ENCODE assay signal across 8 mouse cellular contexts in the genomic region with DNA sequence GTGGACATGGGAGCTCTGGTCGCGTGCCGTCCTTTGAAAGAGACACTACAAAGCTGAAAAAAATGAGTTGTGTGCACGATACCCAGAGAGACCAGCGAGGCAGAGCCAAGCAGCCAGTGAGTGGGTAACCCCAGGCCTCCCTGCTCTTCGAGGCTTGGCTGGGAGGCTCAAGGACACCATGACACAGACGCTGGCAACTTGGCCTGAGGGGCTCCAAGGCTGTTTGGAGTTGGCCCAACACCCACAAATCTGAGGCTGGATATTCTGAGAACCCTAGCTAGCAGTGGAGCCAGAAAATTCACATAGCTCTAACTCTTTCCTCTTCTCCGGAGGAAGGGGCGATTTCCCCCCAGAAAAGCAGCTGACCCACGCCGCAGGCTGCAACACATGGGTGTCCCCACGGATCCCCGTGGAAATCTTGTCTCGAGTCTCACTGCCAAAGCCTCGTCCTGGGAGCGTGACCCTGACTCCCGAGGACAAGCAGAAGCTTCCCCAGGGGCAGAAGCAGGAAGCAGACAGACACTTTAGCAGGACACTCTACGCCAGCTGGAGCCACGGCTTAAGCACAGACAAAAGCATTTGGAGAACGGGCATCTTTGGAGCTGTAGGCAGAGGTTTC. TPM values are rescaled to one million over a fixed set of nuclear protein-coding genes. Genes with fewer than 3 reads are reported as not detected.
DNase-seq lines count a peak whose midpoint lies in the region; ATAC-seq and TF ChIP-seq lines count a peak whose summit lies in the region.

No protein-coding gene starts in this region.

- no peak overlapping the region for H3K9ac ChIP-seq in intestine, postnatal 0 days (ENCODE audit: low read depth, low read length)
- no peak overlapping the region for H3K9ac ChIP-seq in stomach, embryonic 15.5 days

- peak overlapping the region; percentile 53 for H3K4me3 ChIP-seq in gastrocnemius, adult 2 months
- no peak overlapping the region for H3K4me3 ChIP-seq in intestine, postnatal 0 days (ENCODE audit: low read depth, low read length)
- H3K4me3 ChIP-seq in stomach, embryonic 15.5 days (replicated peaks): no peak overlapping the region

- no peak overlapping the region for H3K4me2 ChIP-seq in intestine, postnatal 0 days (replicated peaks; ENCODE audit: low read depth)
- H3K4me2 ChIP-seq in stomach, embryonic 15.5 days: no peak overlapping the region

- intact Hi-C loops in gastrocnemius, adult 2 months (cut with DNase I): loop anchor here (5.0 kb wide), 1 partner anchor 264 kb away; the partner anchor contains the start of genes Mcm3ap and Ybey

- H3K4me1 ChIP-seq in intestine, postnatal 0 days (replicated peaks; ENCODE audit: control insufficient read depth, insufficient read depth, low read length): peaks cover 3% of the 10 kb centered on the region; the same call in 1 of the 2 replicates
- H3K4me1 ChIP-seq in stomach, embryonic 15.5 days: peaks cover 28% of the 10 kb centered on the region

- peak overlapping the region; percentile 84 for H3K27ac ChIP-seq in gastrocnemius, adult 2 months
- H3K27ac ChIP-seq in intestine, postnatal 0 days (ENCODE audit: low read depth, low read length): peak overlapping the region; percentile 70; the same call in 1 of the 2 replicates
- H3K27ac ChIP-seq in stomach, embryonic 15.5 days: peak overlapping the region; percentile 94

- 59% methylated on average over 20 of the region's 20 CpGs for WGBS in intestine, postnatal 0 days
- WGBS in stomach, embryonic 15.5 days: 53% methylated on average over 20 of the region's 20 CpGs

- H3K9me3 ChIP-seq in intestine, postnatal 0 days (ENCODE audit: control insufficient read depth): no peaks in the 10 kb centered on the region
- H3K9me3 ChIP-seq in stomach, embryonic 15.5 days: no peaks in the 10 kb centered on the region

- no peaks in the 10 kb centered on the region for H3K27me3 ChIP-seq in intestine, postnatal 0 days (replicated peaks; ENCODE audit: control insufficient read depth, insufficient read depth, low read length)
- H3K27me3 ChIP-seq in stomach, embryonic 15.5 days (replicated peaks): no peaks in the 10 kb centered on the region

- DNase-seq in ovary, adult 18-20 months (ENCODE audit: low spot score): peak; percentile 75
- no peak for DNase-seq in ovary, postnatal 10 days (ENCODE audit: low spot score)
- peak; percentile 65 for DNase-seq in gastrocnemius, adult 2 months
- no peak for DNase-seq in cerebellum, adult 9-10 months
- DNase-seq in Muller cell, postnatal 12 days (ENCODE audit: inconsistent ontology term): no peak
- no peak for DNase-seq in cerebellum, adult 8-10 months

- ATAC-seq in intestine, postnatal 0 days: no peak
- no peak for ATAC-seq in stomach, embryonic 15.5 days (ENCODE audit: insufficient read depth, low FRiP score, low read depth)

- TF ChIP-seq CTCF in gastrocnemius, adult 2 months (IDR thresholded peaks at IDR 0.05): no peak
- TF ChIP-seq CTCF in intestine, postnatal 0 days (IDR thresholded peaks at IDR 0.05; ENCODE audit: low read depth): no peak

- H3K36me3 ChIP-seq in intestine, postnatal 0 days (ENCODE audit: control insufficient read depth, insufficient read depth): no peaks in the 10 kb centered on the region
- no peaks in the 10 kb centered on the region for H3K36me3 ChIP-seq in stomach, embryonic 15.5 days

RNA-seq across cellular contexts. Expression of gene Col6a1, which starts 5.8 kb away (rescaled TPM):
- total RNA-seq in gastrocnemius, adult 2 months (2021): 10 to 100 TPM; 30.5 to 59.0 TPM
- polyA plus RNA-seq in intestine, postnatal 0 days (2015; fragmentation: Nextera tagmentation; extraction: Ambion mirVana): 112 and 113 TPM in 2 replicates
- polyA plus RNA-seq in stomach, embryonic 15.5 days (2015; fragmentation: Nextera tagmentation; extraction: Ambion mirVana): 326 and 336 TPM in 2 replicates

Comparison
In these comparisons a context has a peak if more than half of its experiments do, and no peak if none do; other contexts are left out.
1. DNase-seq: peak in ovary, adult 18-20 months (single experiment) and gastrocnemius, adult 2 months (single experiment); none in ovary, postnatal 10 days (single experiment), cerebellum, adult 9-10 months (single experiment), Muller cell, postnatal 12 days (single experiment) and cerebellum, adult 8-10 months (single experiment).
2. Peak in every context shown above with its lines, with median percentiles within 50 percentile points of each other: H3K27ac ChIP-seq.